Mouse (Mus musculus): Measurements from ENCODE around the gene Zfp511.

- TF ChIP-seq FLI1 (IDR thresholded peaks at IDR 0.05; ENCODE audit: low read length) (no peak), GATA1 (IDR thresholded peaks at IDR 0.05; ENCODE audit: borderline replicate concordance, low read length) (no peak)
These were observed 26.1 kb downstream of the Zfp511 start for GRCm38 (mm10) chr7:140062307-140062706.
